Comparison of ENCODE assay signal across 8 mouse cellular contexts in genomic region chr14:22906716-22907115, GRCm38 (mm10).
A peak's percentile ranks its signal among the peaks of the same experiment; 100 is the strongest.
DNase-seq lines count a peak whose midpoint lies in the region; ATAC-seq lines count a peak whose summit lies in the region.

No protein-coding gene starts in this region.

- no peaks in the 10 kb centered on the region for H3K27me3 ChIP-seq in forebrain, embryonic 16.5 days (replicated peaks; ENCODE audit: control insufficient read depth, insufficient read depth, low read length)
- no peaks in the 10 kb centered on the region for H3K27me3 ChIP-seq in neural tube, embryonic 13.5 days

- peak; percentile 13 to 16 for DNase-seq in heart, adult 18-20 months
- DNase-seq in heart, postnatal 10 days: no peak
- peak; percentile 41 to 74 for DNase-seq in adrenal gland, postnatal 36 days
- DNase-seq in left cerebral cortex, adult 11 months (ENCODE audit: low spot score): peak; percentile 9
- no peak for DNase-seq in retina, postnatal 1 day
- DNase-seq in ovary, postnatal 14 days (ENCODE audit: low spot score): no peak

- no peak overlapping the region for H3K9ac ChIP-seq in forebrain, embryonic 16.5 days (replicated peaks; ENCODE audit: low read depth, low read length)
- no peak overlapping the region for H3K9ac ChIP-seq in neural tube, embryonic 13.5 days

- H3K36me3 ChIP-seq in forebrain, embryonic 16.5 days (ENCODE audit: control insufficient read depth, insufficient read depth): no peaks in the 10 kb centered on the region
- H3K36me3 ChIP-seq in neural tube, embryonic 13.5 days: no peaks in the 10 kb centered on the region

- 47% methylated on average over 4 of the region's 4 CpGs for WGBS in forebrain, embryonic 16.5 days
- WGBS in neural tube, embryonic 13.5 days: 17% methylated on average over 4 of the region's 4 CpGs

- peak; percentile 78 for ATAC-seq in forebrain, embryonic 16.5 days
- ATAC-seq in neural tube, embryonic 13.5 days (ENCODE audit: low read depth): peak; percentile 90

- H3K9me3 ChIP-seq in forebrain, embryonic 16.5 days (ENCODE audit: control insufficient read depth, low read length): no peaks in the 10 kb centered on the region
- H3K9me3 ChIP-seq in neural tube, embryonic 13.5 days: no peaks in the 10 kb centered on the region

- no peak overlapping the region for H3K27ac ChIP-seq in forebrain, embryonic 16.5 days (ENCODE audit: low read length)
- peak overlapping the region; percentile 14; the same call in 1 of the 2 replicates for H3K27ac ChIP-seq in neural tube, embryonic 13.5 days (replicated peaks)

- H3K4me3 ChIP-seq in forebrain, embryonic 16.5 days (replicated peaks; ENCODE audit: low read length): no peak overlapping the region
- H3K4me3 ChIP-seq in neural tube, embryonic 13.5 days: no peak overlapping the region

- no peak overlapping the region for H3K4me2 ChIP-seq in forebrain, embryonic 16.5 days (ENCODE audit: low read length)
- H3K4me2 ChIP-seq in neural tube, embryonic 13.5 days: no peak overlapping the region

- H3K4me1 ChIP-seq in forebrain, embryonic 16.5 days (replicated peaks; ENCODE audit: control insufficient read depth, insufficient read depth, low read length): peaks cover 9% of the 10 kb centered on the region
- peaks cover 27% of the 10 kb centered on the region for H3K4me1 ChIP-seq in neural tube, embryonic 13.5 days (replicated peaks)

- intact Hi-C loops in heart, postnatal 10 days (cut with DNase I): no loop called here

Comparison
In these comparisons a context has a peak if more than half of its experiments do, and no peak if none do; other contexts are left out.
1. DNase-seq: peak in heart, adult 18-20 months (2 of 2), adrenal gland, postnatal 36 days (2 of 2) and left cerebral cortex, adult 11 months (single experiment); none in heart, postnatal 10 days (0 of 2), retina, postnatal 1 day (single experiment) and ovary, postnatal 14 days (single experiment).